Mouse (Mus musculus) lung, embryonic 16.5 days (tissue): ENCODE measurements at regions not wholly inside any gene's neighbourhood (a gene's known extent, or its start where the extent isn't known, plus 50 kb on each side); places are given as distances from the start of the nearest gene placed in this dataset.

ENCODE experiments used
- ATAC-seq: fragments of 200-750 bp; cut with Nextera tagmentation; 2 replicates; pipeline ENCODE4 v1.8.0; 2017; ENCODE audit warnings: low read depth, mild to moderate bottlenecking, moderate library complexity
- H3K27ac ChIP-seq: fragments of 300-500 bp; sonication (generic); 2 replicates; pipeline ENCODE4 v1.5.1; 2014; ENCODE audit warnings: mild to moderate bottlenecking, control low read depth, low read length
- H3K27me3 ChIP-seq: fragments of 300-500 bp; sonication (generic); 2 replicates; pipeline ENCODE4 v1.6.1; 2014; ENCODE audit warnings: low read depth, low read length, mixed read lengths; ENCODE audit not compliant: control insufficient read depth, insufficient read depth
- H3K36me3 ChIP-seq: fragments of 300-500 bp; sonication (generic); 2 replicates; pipeline ENCODE4 v1.6.1; 2014; ENCODE audit warnings: low read length; ENCODE audit not compliant: control insufficient read depth, insufficient read depth
- H3K4me1 ChIP-seq: fragments of 300-500 bp; sonication (generic); replicated peaks from 2 replicates; pipeline ENCODE4 v1.6.1; 2014; ENCODE audit warnings: low read length, mixed read lengths; ENCODE audit not compliant: control insufficient read depth, insufficient read depth
- H3K4me2 ChIP-seq: fragments of 300-500 bp; sonication (generic); 2 replicates; pipeline ENCODE4 v1.6.1; 2014; ENCODE audit warnings: low read depth, low read length, control low read depth
- H3K4me3 ChIP-seq: fragments of 300-500 bp; sonication (generic); 2 replicates; pipeline ENCODE4 v1.5.1; 2014; ENCODE audit warnings: mild to moderate bottlenecking, low read length, control low read depth
- H3K9ac ChIP-seq: fragments of 300-500 bp; sonication (generic); 2 replicates; pipeline ENCODE4 v1.6.1; 2014; ENCODE audit warnings: low read length, control low read depth
- H3K9me3 ChIP-seq: fragments of 300-500 bp; sonication (generic); 2 replicates; pipeline ENCODE4 v1.6.1; 2016; ENCODE audit warnings: low read length; ENCODE audit not compliant: control insufficient read depth
- WGBS: fragments of 180-500 bp; shearing (Covaris S2); extraction: QIAGEN DNeasy Blood & Tissue Kit; methylation state at CpG from one replicate; pipeline ENCODE4 v1.1.7; 2014; 5-methylcytosine and 5-hydroxymethylcytosine counted together

- no peak for ATAC-seq
- no peak overlapping the region for H3K9ac ChIP-seq
- H3K4me2 ChIP-seq, result no peak overlapping the region
- 70% methylated on average over 7 of the region's 7 CpGs for WGBS
- H3K4me1 ChIP-seq, result peaks cover 18% of the 10 kb centered on the region
- H3K36me3 ChIP-seq, result no peaks in the 10 kb centered on the region
- H3K27me3 ChIP-seq, result no peaks in the 10 kb centered on the region
- H3K4me3 ChIP-seq, result no peak overlapping the region
- H3K27ac ChIP-seq, result no peak overlapping the region
- no peaks in the 10 kb centered on the region for H3K9me3 ChIP-seq
These were observed 121.2 kb upstream of the Tgfbr2 start for GRCm38 (mm10) chr9:116296349-116296748.

GRCm38 (mm10) chr9:116294073-116294472, 118.9 kb upstream of the Tgfbr2 start:
- whole genome bisulfite sequencing, result 57% methylated on average over 3 of the region's 3 CpGs
- Histone ChIP-seq H3K36me3 (no peaks in the 10 kb centered on the region), H3K4me1 (peaks cover 18% of the 10 kb centered on the region), H3K4me2 (no peak overlapping the region), H3K27ac (peak overlapping the region; percentile 80), H3K4me3 (no peak overlapping the region), H3K9me3 (no peaks in the 10 kb centered on the region), H3K9ac (no peak overlapping the region), H3K27me3 (no peaks in the 10 kb centered on the region)
- peak; percentile 34; the same call in 1 of the 2 replicates for ATAC-seq

- Histone ChIP-seq H3K4me3 (no peak overlapping the region), H3K27me3 (no peaks in the 10 kb centered on the region), H3K36me3 (no peaks in the 10 kb centered on the region), H3K4me1 (peaks cover 18% of the 10 kb centered on the region), H3K9ac (no peak overlapping the region; the same call in 1 of the 2 replicates), H3K4me2 (no peak overlapping the region), H3K9me3 (no peaks in the 10 kb centered on the region), H3K27ac (peak overlapping the region; percentile 80)
- WGBS, result 49% methylated on average over 6 of the region's 6 CpGs
- peak; percentile 62 for ATAC-seq
These were observed 118.0 kb upstream of the Tgfbr2 start for GRCm38 (mm10) chr9:116293110-116293509.

- Histone ChIP-seq H3K9ac (no peak overlapping the region), H3K4me3 (no peak overlapping the region), H3K4me1 (peaks cover 18% of the 10 kb centered on the region), H3K36me3 (no peaks in the 10 kb centered on the region), H3K27ac (no peak overlapping the region), H3K27me3 (no peaks in the 10 kb centered on the region), H3K9me3 (no peaks in the 10 kb centered on the region; the same call in 1 of the 2 replicates), H3K4me2 (no peak overlapping the region)
- WGBS, result 73% methylated on average over 3 of the region's 3 CpGs
- ATAC-seq, result no peak
These were observed 116.5 kb upstream of the Tgfbr2 start for GRCm38 (mm10) chr9:116291624-116292023.

DNA sequence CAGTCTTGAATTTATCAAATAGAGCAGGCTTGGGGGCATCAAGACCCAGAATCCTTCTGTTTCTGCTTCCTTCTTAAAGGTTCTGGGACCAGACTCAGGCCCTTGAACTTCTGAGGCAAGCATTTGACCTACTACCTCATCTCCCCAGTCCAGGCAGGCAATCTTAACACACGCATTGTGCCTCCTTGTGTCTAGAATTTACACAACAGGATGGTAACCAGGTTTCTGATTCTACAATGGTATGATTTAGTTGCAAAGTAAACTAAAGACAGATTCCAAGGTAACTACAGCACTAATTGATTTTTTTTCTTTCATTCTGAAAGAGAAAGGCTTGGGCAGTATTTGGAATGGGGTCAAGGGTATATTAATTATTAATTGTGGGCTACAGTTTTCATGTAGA, 115.7 kb upstream of the Tgfbr2 start:
- no peak for ATAC-seq
- Histone ChIP-seq H3K36me3 (no peaks in the 10 kb centered on the region), H3K27me3 (no peaks in the 10 kb centered on the region), H3K9ac (no peak overlapping the region), H3K4me2 (no peak overlapping the region), H3K27ac (no peak overlapping the region), H3K4me3 (no peak overlapping the region), H3K4me1 (peaks cover 21% of the 10 kb centered on the region), H3K9me3 (no peaks in the 10 kb centered on the region; the same call in 1 of the 2 replicates)
- WGBS, result 73% methylated on average over 1 of the region's 1 CpGs

DNA sequence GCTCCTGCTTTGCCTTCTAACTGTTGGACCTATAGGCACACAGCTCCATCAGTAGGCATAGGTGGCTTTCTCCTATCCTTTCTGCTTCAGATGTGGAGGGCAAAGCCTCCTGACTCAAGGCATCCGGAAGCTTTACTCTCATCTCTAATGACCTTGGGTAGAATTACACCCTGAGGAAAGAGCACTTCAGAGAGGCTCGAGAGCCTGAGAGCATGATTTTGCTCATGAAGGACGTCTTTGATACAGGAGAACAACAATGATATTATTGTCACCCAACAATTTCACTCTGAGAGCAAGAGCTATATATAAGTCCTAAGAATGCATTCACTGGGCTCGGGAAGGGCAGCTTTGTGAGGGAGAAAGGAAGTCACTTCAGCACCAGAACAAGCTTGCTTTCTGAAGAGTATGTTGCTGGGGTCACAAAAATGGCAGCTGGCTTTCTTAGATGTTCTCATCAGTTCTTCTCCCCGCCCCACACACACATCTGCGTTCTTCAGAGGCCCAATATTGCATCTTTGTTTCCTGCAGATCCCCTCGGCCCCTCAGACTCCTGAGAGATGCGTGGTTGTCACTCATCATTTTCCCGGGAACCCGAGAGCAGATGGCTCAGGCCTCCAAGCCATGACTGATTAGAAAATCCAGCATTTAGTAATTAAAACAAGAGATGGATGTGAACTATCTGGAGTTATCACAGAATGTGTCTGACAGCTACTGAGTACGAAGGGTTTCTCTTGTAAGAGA, 110.7 kb upstream of the Tgfbr2 start:
- peak; percentile 68 for ATAC-seq
- no peak overlapping the region for H3K4me2 ChIP-seq
- no peak overlapping the region for H3K9ac ChIP-seq
- peak overlapping the region; percentile 54 for H3K27ac ChIP-seq
- H3K9me3 ChIP-seq, result no peaks in the 10 kb centered on the region; the same call in 1 of the 2 replicates
- no peaks in the 10 kb centered on the region for H3K27me3 ChIP-seq
- H3K36me3 ChIP-seq, result no peaks in the 10 kb centered on the region
- H3K4me3 ChIP-seq, result no peak overlapping the region
- WGBS, result 53% methylated on average over 11 of the region's 11 CpGs
- 0 out of 2 replicates have a peak, but pooled peaks cover 3% of the 10 kb centered on the region for H3K4me1 ChIP-seq

DNA sequence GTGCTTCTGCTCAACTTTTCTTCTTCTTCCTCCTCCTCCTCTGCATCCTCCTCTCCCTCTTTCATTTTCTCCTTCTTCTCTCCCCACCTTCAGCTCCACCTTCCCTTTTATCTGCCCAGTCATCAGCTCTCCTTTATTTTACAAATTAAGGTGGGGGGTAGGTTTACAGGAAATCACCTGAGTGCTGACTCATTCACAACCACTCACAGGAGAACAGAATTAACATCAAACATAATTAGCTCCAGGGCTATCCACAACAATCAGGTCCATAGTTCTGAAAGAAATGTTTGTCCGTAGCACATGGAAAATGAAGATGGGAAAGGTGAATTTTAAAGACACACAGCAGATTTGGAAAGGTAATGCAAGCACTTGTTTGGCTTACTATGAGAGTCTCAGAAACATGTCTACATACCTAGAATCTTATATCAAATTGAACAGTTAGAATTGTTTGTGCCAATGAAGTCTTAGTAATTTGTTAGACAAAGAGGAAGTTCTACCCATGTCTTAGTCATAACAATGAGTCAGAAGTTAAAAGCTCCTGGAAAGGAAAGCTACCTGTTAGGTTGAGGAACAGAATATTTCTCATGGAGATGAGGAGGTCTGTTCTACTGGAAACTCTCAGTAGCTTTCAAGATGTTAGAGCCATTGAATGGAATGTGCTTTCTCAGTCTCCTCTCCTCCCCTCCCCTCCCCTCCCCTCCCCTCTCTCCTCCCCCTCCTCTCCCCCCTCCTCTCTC, 108.8 kb upstream of the Tgfbr2 start:
- Histone ChIP-seq H3K4me3 (no peak overlapping the region), H3K36me3 (no peaks in the 10 kb centered on the region), H3K9me3 (no peaks in the 10 kb centered on the region; the same call in 1 of the 2 replicates), H3K27ac (no peak overlapping the region), H3K4me2 (no peak overlapping the region), H3K27me3 (no peaks in the 10 kb centered on the region), H3K9ac (no peak overlapping the region), H3K4me1 (0 out of 2 replicates have a peak, but pooled peaks cover 3% of the 10 kb centered on the region)
- ATAC-seq, result no peak
- 95% methylated on average over 1 of the region's 1 CpGs for WGBS

GRCm38 (mm10) chr9:116281654-116282053, 106.5 kb upstream of the Tgfbr2 start:
- Histone ChIP-seq H3K4me1 (0 out of 2 replicates have a peak, but pooled peaks cover 3% of the 10 kb centered on the region), H3K4me3 (no peak overlapping the region), H3K27ac (no peak overlapping the region), H3K4me2 (no peak overlapping the region), H3K27me3 (no peaks in the 10 kb centered on the region), H3K36me3 (no peaks in the 10 kb centered on the region), H3K9me3 (no peaks in the 10 kb centered on the region), H3K9ac (no peak overlapping the region)
- no peak for ATAC-seq

DNA sequence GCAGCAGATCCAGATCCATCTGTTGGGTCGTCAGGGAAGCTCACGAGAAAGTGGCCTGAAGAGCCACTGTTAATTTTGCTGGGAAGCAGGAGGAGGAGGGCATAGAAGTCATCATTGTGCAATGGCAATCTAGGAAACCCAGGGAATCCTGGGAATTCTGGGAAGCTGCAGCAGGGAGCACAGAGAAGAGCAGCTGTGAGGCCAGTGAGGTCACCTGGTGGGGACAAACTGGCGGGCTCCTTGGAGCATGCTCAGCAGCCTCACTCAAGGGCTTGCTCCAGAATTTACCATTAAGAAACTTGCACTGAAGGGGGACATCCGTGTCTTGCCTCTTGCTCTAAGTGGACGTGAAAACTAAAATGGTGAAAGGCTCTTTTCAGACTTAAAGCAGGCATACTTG, 105.0 kb upstream of the Tgfbr2 start:
- Histone ChIP-seq H3K27me3 (no peaks in the 10 kb centered on the region), H3K27ac (no peak overlapping the region), H3K9me3 (no peaks in the 10 kb centered on the region), H3K4me2 (no peak overlapping the region), H3K9ac (no peak overlapping the region), H3K4me1 (no peaks in the 10 kb centered on the region), H3K36me3 (no peaks in the 10 kb centered on the region), H3K4me3 (no peak overlapping the region)
- no peak for ATAC-seq
- 82% methylated on average over 5 of the region's 5 CpGs for WGBS
